Mouse (Mus musculus) midbrain, embryonic 11.5 days (tissue): ENCODE results near the gene Hpdl. TPM values are rescaled to one million over a fixed set of nuclear protein-coding genes. Genes with fewer than 3 reads are reported as not detected.
A peak's percentile ranks its signal among the peaks of the same experiment; 100 is the strongest.

ENCODE experiments used
- ATAC-seq: fragments of 200-750 bp; cut with Nextera tagmentation; 2 replicates; pipeline ENCODE4 v1.8.0; 2017; ENCODE audit warnings: moderate TSS enrichment, moderate library complexity; ENCODE audit not compliant: low FRiP score
- DNase-seq: peaks from one replicate; pipeline ENCODE4 v3.0.0; 2015; ENCODE audit warnings: low spot score; ENCODE audit errors: missing footprints
- H3K27ac ChIP-seq: fragments of 300-500 bp; sonication (generic); 2 replicates; pipeline ENCODE4 v1.5.1; 2014; ENCODE audit warnings: low read depth, low read length
- H3K27me3 ChIP-seq: fragments of 300-500 bp; sonication (generic); 2 replicates; pipeline ENCODE4 v1.6.1; 2014; ENCODE audit warnings: mild to moderate bottlenecking, low read length, moderate library complexity, mixed read lengths; ENCODE audit not compliant: control insufficient read depth, insufficient read depth
- H3K36me3 ChIP-seq: fragments of 300-500 bp; sonication (generic); 2 replicates; pipeline ENCODE4 v1.6.1; 2014; ENCODE audit warnings: mild to moderate bottlenecking, low read length, moderate library complexity, mixed read lengths; ENCODE audit not compliant: control insufficient read depth, insufficient read depth
- H3K4me1 ChIP-seq: fragments of 300-500 bp; sonication (generic); 2 replicates; pipeline ENCODE4 v1.6.1; 2014; ENCODE audit warnings: low read length; ENCODE audit not compliant: control insufficient read depth, insufficient read depth
- H3K4me2 ChIP-seq: fragments of 300-500 bp; sonication (generic); 2 replicates; pipeline ENCODE4 v1.6.1; 2014; ENCODE audit warnings: mild to moderate bottlenecking, moderate library complexity
- H3K4me3 ChIP-seq: fragments of 300-500 bp; sonication (generic); 2 replicates; pipeline ENCODE4 v1.5.1; 2014; ENCODE audit warnings: low read depth, low read length
- H3K9ac ChIP-seq: fragments of 300-500 bp; sonication (generic); 2 replicates; pipeline ENCODE4 v1.6.1; 2014; ENCODE audit warnings: low read length
- H3K9me3 ChIP-seq: fragments of 300-500 bp; sonication (generic); 2 replicates; pipeline ENCODE4 v1.6.1; 2016; ENCODE audit warnings: low read length; ENCODE audit not compliant: control insufficient read depth
- WGBS: fragments of 180-500 bp; shearing (Covaris S2); extraction: QIAGEN DNeasy Blood & Tissue Kit; methylation state at CpG from one replicate; pipeline ENCODE4 v1.1.7; 2014; 5-methylcytosine and 5-hydroxymethylcytosine counted together
- polyA plus RNA-seq: library from polyadenylated mRNA; unstranded; fragments of >200 nt; fragmentation: Nextera tagmentation; extraction: Ambion mirVana; gene quantifications from 2 replicates; pipeline ENCODE4 v1.2.1, GENCODE M21; 2014

Hpdl gene
- polyA plus RNA-seq, 1 experiment from 2014 or later: 0.81 TPM

DNA sequence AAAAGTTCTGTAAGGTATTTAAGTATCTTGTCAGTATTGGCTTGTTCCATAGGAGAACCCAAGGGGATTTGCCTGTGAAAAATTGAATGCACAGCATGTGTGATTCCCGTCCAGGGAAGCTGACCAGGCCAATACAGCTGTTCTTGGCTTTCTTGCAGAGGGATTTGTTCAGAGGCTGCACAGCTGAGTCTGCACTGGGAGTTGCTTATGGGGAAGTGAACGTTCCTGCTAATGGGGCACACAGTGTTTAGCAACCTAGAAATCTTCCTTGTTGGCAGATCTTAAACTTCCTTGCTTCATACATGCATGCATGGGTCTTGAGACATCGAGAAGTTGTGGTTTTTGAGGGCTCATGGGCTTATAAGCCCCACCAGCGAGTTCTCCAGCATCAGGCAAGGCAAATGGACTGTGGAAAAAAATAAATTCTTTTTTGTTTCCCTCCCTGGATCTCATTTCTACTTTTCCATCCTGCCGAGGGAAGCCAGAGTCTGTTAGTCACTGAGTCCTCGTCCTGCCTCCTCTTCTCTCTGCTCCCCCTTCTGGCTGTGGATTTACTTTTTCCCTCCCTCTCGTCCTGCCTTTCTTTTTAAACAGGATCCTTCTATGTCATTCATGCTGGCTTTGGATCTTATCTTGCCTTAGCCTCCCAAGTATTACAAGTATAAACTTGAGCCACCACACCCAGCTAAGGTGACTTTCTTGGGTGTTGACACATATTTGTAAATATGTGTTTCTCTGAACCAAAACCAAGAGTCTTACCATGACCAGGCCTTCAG is 33.3 kb downstream of the Hpdl start:
- WGBS: 42% methylated on average over 7 of the region's 7 CpGs
- Histone ChIP-seq H3K4me2 (no peak overlapping the region), H3K27me3 (no peaks in the 10 kb centered on the region), H3K4me1 (no peaks in the 10 kb centered on the region), H3K36me3 (no peaks in the 10 kb centered on the region), H3K9ac (no peak overlapping the region), H3K4me3 (no peak overlapping the region), H3K9me3 (no peaks in the 10 kb centered on the region; the same call in 1 of the 2 replicates), H3K27ac (no peak overlapping the region)
- no peak for ATAC-seq
- no peak for DNase-seq

DNA sequence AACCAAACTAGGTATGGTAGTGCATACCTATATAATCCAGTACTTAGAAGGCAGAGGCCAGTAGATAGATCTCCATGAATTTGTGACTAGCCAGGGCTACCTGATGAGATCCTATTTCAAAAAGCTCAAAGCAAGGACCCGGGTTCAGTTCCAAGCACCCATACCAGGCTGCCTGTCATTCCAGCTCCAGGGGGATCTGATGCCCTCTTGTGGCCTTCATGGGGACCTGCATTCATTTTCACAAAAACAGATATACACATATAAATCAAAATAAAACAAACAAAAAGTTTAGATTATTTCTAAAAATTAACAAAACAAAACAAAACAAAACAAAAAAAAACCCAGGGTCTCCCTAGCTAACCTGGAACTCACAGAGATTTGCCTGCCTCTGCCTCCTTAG is 34.9 kb downstream of the Hpdl start:
- 95% methylated on average over 1 of the region's 1 CpGs for WGBS

DNA sequence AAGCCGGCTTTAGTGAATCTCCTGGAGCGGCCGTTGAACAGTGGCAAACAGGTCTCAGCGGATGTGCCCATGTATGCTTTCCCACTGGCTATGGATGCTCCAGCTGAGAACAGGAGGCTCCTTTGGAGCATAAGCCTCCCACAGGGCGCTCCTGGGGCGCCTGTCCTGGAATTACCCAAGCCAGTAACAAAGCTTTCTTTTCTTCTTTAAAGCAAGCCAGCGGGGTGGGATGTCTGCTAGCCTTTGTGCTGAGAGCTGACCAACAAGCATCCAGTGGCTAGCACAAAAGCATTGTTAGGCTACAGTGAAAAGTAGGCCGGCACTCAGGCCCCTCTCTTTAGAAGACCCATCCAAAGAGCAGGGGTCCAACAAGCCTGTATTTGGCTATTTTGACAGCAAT is 39.3 kb downstream of the Hpdl start:
- WGBS: 6% methylated on average over 8 of the region's 8 CpGs
- Histone ChIP-seq H3K27ac (peak overlapping the region; percentile 65), H3K9ac (peak overlapping the region; percentile 40), H3K9me3 (no peaks in the 10 kb centered on the region; the same call in 1 of the 2 replicates), H3K4me3 (no peak overlapping the region), H3K4me2 (peak overlapping the region; percentile 14), H3K36me3 (no peaks in the 10 kb centered on the region), H3K27me3 (no peaks in the 10 kb centered on the region), H3K4me1 (peaks cover 9% of the 10 kb centered on the region)
- ATAC-seq: peak; percentile 48; the same call in 1 of the 2 replicates
- DNase-seq: peak; percentile 94

More for the DNA sequence above, 34.9 kb downstream of the Hpdl start:
- H3K9me3 ChIP-seq: no peaks in the 10 kb centered on the region; the same call in 1 of the 2 replicates
- H3K4me2 ChIP-seq: no peak overlapping the region
- H3K36me3 ChIP-seq: no peaks in the 10 kb centered on the region
- ATAC-seq (no peak), DNase-seq (no peak)
- peaks cover 9% of the 10 kb centered on the region for H3K4me1 ChIP-seq
- H3K4me3 ChIP-seq: no peak overlapping the region
- no peak overlapping the region for H3K27ac ChIP-seq
- no peak overlapping the region for H3K9ac ChIP-seq
- no peaks in the 10 kb centered on the region for H3K27me3 ChIP-seq

DNA sequence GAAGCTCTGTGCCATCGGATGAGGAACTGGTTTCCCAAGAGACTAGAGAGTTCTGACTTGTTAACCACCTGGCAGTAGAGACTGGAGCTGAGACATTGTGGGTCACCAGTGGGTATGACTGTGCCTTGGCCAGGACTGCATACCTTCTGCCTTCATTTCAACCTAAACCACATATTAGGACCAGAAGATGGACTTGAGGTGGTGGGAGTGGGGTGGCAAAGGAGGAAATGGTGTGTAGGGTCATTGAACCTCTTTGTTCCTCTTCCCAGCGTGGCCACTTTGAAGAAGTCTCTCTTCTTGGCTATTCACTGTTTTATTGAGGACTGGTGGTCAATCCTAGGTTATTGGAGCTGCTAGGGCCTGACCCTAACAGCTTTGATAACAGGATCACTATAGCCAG is 40.1 kb downstream of the Hpdl start:
- Histone ChIP-seq H3K36me3 (no peaks in the 10 kb centered on the region), H3K27ac (no peak overlapping the region), H3K27me3 (no peaks in the 10 kb centered on the region), H3K4me1 (peaks cover 9% of the 10 kb centered on the region), H3K4me2 (no peak overlapping the region), H3K9ac (no peak overlapping the region), H3K4me3 (no peak overlapping the region), H3K9me3 (no peaks in the 10 kb centered on the region)
- DNase-seq (peak; percentile 84), ATAC-seq (no peak)
- WGBS: 50% methylated on average over 2 of the region's 2 CpGs

DNA sequence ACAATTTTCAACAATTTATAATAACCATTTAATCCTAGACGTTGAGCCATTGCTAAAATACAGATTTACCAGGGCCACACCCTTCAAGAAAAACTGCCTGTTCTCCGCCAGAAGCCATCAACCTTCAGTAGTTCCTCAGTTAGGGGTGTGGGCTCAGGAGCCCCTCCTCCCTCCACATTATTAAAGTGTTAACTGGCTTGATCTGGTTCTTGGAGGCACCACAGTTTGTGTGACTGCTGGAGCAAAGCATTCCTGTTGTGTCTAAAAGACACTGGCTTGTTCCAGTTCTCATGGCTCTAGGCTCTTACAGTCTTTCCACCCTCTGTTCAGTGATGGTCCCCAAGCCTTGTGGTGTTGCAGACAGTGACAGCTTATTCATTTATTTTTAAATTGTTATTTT is 41.0 kb downstream of the Hpdl start:
- 77% methylated on average over 2 of the region's 2 CpGs for WGBS
- Histone ChIP-seq H3K27ac (no peak overlapping the region), H3K4me3 (no peak overlapping the region), H3K27me3 (no peaks in the 10 kb centered on the region), H3K36me3 (no peaks in the 10 kb centered on the region), H3K4me1 (peaks cover 9% of the 10 kb centered on the region), H3K9me3 (no peaks in the 10 kb centered on the region), H3K9ac (no peak overlapping the region), H3K4me2 (no peak overlapping the region)
- DNase-seq (no peak), ATAC-seq (no peak)

DNA sequence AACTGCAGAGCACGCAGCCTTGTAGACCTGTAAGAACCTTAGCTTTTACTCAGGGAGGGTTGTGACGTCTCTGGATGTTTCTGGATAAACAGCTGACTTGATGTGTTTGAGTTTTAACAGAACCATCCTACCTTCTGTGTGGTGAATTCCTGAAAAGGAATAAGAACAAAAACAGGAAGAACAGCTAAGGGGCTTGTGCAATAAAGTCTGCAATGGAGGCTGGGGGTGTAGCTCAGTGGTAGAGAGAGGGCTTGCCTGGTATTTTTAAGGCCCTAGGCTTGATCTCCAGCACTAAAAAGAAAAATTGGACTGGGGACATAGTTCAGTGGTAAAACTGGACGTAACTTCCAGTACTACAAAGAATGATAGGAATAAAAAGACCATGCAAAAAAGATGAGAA is 44.4 kb downstream of the Hpdl start:
- Histone ChIP-seq H3K9me3 (no peaks in the 10 kb centered on the region), H3K4me1 (peaks cover 7% of the 10 kb centered on the region), H3K27ac (no peak overlapping the region), H3K4me3 (no peak overlapping the region), H3K9ac (no peak overlapping the region), H3K36me3 (no peaks in the 10 kb centered on the region), H3K27me3 (no peaks in the 10 kb centered on the region), H3K4me2 (no peak overlapping the region)
- ATAC-seq: no peak
- WGBS: 85% methylated on average over 3 of the region's 3 CpGs
- DNase-seq: no peak

DNA sequence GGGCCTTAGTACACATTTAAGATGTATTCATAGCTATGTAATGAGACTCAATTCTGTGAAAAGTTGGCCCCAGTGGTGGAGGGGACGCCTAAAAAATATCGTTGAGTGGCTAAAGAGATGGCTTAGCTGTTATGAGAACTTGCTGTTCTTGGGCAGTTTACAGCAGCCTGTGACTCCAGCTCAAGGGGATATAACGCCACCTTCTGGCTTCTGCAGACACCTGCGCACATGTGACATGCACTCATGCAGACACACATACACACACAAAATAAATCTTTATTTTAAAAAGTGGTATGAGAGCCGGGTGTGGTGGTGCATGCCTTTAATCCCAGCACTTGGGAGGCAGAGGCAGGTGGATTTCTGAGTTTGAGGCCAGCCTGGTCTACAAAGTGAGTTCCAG is 45.1 kb downstream of the Hpdl start:
- no peak overlapping the region for H3K4me3 ChIP-seq
- H3K36me3 ChIP-seq: no peaks in the 10 kb centered on the region
- 0 out of 2 replicates have a peak, but pooled peaks cover 4% of the 10 kb centered on the region for H3K4me1 ChIP-seq
- no peak for ATAC-seq
- no peak overlapping the region for H3K4me2 ChIP-seq
- H3K9ac ChIP-seq: no peak overlapping the region
- H3K27ac ChIP-seq: no peak overlapping the region
- H3K9me3 ChIP-seq: no peaks in the 10 kb centered on the region
- 86% methylated on average over 5 of the region's 5 CpGs for WGBS
- no peak for DNase-seq
- H3K27me3 ChIP-seq: no peaks in the 10 kb centered on the region

Other genes starting within 250 kb of the Hpdl start
- 1.7 and 2.6 TPM in 2 replicates for gene Ccdc17, start 225.1 kb downstream of the Hpdl start, polyA plus RNA-seq
- gene Nasp, start 193.8 kb downstream of the Hpdl start, polyA plus RNA-seq: 304 and 328 TPM in 2 replicates
- gene Akr1a1, start 170.0 kb downstream of the Hpdl start, polyA plus RNA-seq: 544 TPM in 2 replicates
- gene Prdx1, start 136.2 kb downstream of the Hpdl start, polyA plus RNA-seq: 1,035 and 1,053 TPM in 2 replicates
- 23.6 and 28.0 TPM in 2 replicates for gene Mmachc, start 113.3 kb downstream of the Hpdl start, polyA plus RNA-seq
- 34.3 and 37.7 TPM in 2 replicates for gene Ccdc163, start 113.2 kb downstream of the Hpdl start, polyA plus RNA-seq
- gene Tesk2, start 100.8 kb downstream of the Hpdl start, polyA plus RNA-seq: 5.5 and 6.1 TPM in 2 replicates
- gene Toe1, start 14.1 kb downstream of the Hpdl start, polyA plus RNA-seq: 33.7 and 34.1 TPM in 2 replicates
- 13.9 and 18.2 TPM in 2 replicates for gene Mutyh, start 14.0 kb downstream of the Hpdl start, polyA plus RNA-seq
- gene Zswim5, start 55.7 kb upstream of the Hpdl start, polyA plus RNA-seq: 8.7 and 10.1 TPM in 2 replicates
- gene Urod, start 172.7 kb upstream of the Hpdl start, polyA plus RNA-seq: 85.2 and 95.6 TPM in 2 replicates
- 7.6 and 9.4 TPM in 2 replicates for gene Hectd3, start 173.6 kb upstream of the Hpdl start, polyA plus RNA-seq
- gene Eif2b3, start 197.7 kb upstream of the Hpdl start, polyA plus RNA-seq: 43.0 and 49.4 TPM in 2 replicates